Mouse (Mus musculus): ENCODE measurements around the gene Ube2r2.

Gene Ube2r2

DNA sequence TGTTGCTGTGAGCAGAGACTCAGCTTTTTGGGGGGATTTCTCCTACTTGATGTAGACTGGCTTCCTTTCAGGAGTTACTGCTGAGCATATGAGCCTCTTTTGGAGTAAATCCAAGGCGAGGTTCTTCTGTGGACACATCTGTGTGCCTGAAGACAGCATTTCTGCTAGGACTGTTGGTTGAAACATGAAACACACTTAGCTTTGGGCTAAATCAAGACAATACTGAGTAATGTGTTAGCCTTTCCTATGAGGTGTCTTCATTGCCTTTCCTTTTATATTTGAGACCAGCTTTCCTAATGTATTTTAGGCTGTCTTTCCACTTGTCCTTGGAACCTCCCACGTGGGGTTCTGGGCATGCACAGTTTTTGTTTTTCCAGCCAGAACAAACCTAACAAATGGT is 39.1 kb downstream of the Ube2r2 start:
- DNase-seq (ENCODE audit: extremely low spot score, low read depth, low spot score) = no peak

DNA sequence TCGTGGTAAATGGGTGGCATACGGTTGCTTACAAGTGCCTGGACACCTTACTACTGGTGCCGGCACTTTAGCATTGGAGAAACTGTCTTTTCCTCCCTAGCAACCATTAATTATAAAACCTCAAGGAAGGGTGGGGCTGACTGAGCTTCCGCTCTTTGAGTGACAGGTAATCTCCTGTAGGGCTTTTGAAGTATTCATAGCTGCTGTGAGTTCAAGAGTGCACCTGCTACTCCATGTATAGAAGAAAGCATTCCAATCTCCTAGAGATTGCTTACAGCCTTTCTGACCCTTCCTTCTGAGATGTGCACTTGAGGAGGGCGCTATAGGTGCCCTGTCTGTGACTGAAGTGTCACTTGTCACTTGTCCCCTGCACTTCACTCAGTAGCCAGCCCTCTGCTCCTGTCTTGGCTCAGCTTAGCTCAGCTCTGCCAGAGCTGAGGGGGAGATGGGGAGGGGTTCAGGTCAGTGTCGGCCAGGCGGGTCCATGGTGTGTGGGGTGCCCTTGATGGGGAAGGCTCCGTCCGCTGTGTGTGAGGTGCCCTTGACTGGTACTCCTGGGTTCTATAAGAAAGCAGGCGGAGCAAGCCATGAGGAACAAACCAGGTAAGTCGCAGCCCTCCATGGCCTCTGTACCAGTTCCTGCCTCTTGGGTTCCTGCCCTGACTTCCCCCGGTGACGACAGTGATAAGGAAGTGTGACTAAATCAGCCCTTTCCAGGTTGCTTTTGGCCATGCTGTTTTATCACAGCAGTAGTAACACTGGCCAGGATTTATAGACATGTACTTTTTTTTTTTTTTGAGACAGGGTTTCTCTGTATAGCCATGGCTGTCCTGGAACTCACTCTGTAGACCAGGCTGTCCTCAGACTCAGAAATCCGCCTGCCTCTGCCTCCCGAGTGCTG is 44.5 kb downstream of the Ube2r2 start:
- DNase-seq (ENCODE audit: extremely low spot score, low read depth, low spot score) = no peak

DNA sequence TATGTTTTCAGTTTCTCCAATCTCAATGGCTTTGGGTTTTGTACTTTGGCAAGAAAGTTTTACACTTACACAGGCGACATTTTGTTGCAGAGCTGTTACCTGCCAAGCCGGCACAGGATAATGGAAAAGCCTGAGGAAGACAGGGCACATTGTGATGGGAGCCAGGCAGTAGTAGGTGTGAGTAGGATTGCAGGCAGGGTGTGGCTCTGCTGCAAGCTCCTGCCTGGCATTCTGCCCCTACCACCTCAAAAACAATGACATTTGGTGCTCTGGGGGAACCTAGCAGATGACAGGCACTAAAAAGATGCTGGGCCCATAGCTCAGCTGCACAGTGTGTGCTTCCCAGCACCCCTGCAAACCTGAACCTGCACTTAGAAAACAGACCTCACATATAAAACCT is 54.3 kb downstream of the Ube2r2 start:
- DNase-seq (ENCODE audit: extremely low spot score, low read depth, low spot score) = no peak

DNA sequence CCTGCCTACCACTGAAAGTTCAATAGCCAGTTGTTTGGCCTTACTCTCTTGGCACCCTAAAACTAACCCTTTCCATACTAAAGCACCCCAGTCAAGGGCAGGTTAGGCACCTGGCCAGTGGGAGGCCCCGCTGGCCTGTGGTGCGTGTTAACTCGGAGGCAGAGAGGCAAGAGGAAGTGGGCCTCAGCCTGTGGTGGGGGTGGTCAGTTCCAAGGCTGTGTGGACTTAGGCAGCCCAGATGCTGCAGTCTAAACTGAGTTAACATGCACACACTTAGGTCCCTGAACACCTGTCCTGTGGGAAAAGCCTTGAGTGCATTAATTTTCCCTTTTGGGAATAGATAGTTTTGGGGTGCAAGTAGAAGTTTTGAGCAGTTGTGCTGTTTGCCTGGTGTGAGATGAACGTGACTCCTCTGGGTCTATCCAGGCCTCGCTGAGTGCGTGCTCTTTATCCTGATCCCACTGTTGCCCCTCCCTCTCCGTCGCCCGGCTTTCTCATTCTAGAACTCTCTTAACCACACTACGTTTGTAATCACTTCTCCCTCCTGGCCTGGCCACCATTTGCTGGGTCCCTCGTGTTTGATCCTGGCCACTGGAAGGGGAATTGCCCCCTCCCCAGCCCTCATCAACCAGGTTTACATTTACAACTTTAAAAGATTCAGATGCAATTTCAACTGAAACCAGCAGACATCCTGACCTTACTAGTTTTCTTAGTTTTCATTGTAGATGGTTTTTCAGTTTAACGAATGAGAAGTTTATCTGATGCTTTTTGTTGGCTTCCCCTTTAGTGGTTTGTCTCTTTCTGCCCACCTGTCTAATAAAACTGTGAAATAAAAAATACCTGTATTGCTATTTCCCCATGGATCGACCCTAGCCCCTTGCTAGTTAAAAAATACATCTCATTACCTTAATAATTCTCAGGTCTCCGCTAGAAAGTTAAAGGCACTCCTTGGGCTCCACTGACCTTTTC is 57.3 kb downstream of the Ube2r2 start:
- DNase-seq (ENCODE audit: extremely low spot score, low read depth, low spot score) = no peak

DNA sequence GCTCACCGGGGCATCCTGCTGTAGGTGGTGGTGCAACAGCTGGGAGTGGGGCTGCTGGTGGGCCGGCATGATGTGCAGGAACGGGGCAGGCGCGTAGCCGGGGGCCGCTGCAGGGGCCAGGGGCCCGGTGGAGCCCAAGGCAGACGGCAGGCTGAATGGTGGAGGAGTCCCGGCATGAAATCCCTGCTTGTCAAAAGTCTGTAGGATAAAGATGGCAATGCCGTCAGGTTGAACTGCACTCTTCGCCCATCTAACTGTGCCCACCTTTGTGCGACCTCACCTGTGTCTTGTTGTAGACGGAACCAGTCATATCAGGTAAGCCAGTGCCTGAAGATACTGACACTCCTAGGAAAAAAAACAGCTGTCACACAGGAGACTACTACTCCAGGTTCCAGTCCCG is 59.8 kb downstream of the Ube2r2 start:
- DNase-seq (ENCODE audit: extremely low spot score, low read depth, low spot score) = no peak

DNA sequence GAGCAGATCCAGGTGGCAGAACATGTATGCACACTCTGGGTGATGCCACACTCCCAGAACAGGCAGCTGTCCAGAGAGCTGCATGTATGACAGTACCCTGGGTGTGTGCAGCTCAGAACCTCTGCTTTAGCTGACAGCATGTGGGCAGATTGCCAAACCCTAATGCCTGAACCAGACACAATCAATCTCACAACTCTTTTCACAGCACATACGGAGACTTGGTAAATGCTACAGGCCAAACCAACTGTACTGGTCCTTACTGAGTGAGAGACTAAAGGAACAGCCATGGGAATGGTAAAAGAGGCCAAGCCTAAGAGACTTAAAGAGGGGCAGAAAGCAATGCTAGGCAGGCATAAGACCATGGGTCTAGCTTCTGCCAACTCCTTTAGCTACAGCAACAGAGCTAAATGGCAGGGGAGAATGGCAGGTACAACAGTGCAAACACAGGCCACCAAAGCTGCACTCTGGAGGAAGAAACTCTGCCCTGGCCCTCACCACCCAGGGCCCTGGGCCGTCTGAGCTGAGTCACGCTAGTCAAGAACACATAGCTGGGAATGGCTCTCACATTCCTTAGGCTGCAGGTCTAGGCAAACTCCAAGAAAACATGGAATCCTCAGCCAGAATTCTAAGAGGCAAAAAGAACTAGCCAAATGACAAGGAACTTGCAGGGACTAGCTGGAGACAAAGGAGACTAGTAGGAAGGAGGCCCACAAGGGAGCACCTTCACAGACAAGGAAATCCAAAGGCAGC is 61.5 kb downstream of the Ube2r2 start:
- DNase-seq (ENCODE audit: extremely low spot score, low read depth, low spot score) = no peak

DNA sequence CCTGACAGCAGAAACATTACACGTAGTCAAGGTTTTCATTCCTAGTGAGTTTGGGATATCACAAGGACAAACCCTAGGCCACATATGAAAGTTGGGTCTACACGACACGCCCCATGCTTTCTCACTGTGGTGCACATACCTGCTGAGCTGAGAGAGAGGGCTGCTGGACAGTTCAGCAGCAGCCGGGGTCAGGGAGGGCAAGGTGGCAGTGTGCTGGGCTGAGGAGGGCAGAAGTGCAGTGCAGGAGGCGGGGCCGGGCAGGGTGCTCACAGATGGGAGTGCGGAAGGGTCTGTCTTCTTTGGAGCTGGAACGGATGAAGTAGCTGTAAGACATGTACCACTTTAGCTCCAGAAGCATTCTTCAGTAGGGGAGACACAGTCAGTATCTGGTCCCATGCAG is 66.6 kb downstream of the Ube2r2 start:
- no peak for DNase-seq (ENCODE audit: extremely low spot score, low read depth, low spot score)

DNA sequence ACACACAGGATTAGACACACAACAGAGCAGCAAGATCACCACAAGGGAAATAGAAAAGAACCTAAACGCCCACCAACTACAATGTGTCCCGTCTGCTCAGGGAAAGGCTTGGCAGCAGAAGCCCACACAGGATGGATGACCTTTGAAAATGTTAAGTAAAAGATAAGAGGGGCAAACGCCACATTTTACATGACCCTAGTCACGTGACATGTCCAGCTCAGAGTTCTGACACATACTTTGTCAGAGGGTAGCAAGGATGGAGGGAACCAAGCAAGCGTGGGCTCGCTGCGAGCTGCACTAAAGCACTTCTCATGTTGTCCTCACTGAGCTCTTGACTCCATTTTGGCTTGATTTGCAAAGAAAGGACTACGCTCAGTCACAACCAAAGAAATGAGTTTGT is 70.2 kb downstream of the Ube2r2 start:
- no peak for DNase-seq (ENCODE audit: extremely low spot score, low read depth, low spot score)

DNA sequence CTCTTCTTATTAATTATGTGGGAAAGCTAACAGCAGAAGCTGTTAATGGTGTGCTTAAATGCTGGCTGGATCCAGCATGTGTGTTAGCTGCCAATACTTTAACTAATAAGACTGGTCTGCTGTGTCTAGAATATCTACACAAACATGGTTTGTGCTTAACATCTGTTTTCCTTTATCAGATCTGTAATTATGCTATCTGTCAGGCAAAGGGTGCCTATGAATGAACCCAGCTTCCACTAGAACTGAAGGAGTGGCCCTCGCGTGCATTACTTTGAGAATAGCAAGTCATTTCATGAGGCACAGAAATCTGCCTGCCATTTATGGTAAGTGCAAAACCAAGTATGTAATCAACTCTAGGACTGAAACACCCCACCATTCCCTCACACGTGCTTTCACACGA is 72.5 kb downstream of the Ube2r2 start:
- DNase-seq (ENCODE audit: extremely low spot score, low read depth, low spot score) = no peak

DNA sequence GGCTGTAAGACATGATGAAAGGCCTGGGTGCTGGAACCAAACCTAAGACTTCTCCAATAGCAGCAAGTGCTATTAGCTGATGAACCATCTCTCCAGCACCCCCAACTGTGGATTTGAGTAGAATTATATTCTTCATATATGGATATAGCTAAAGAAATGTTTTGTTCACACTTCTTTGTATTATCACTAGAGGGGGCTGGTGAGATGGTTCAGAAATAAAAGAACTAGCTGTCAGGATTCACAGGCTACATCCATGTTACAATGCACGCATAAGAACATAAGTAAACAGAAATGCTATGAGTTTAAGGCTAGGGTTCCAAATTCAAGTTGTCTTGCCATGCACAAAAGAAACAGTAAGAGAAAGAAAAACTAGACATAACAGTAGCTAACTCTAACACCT is 89.9 kb downstream of the Ube2r2 start:
- DNase-seq (ENCODE audit: extremely low spot score, low read depth, low spot score) = no peak

DNA sequence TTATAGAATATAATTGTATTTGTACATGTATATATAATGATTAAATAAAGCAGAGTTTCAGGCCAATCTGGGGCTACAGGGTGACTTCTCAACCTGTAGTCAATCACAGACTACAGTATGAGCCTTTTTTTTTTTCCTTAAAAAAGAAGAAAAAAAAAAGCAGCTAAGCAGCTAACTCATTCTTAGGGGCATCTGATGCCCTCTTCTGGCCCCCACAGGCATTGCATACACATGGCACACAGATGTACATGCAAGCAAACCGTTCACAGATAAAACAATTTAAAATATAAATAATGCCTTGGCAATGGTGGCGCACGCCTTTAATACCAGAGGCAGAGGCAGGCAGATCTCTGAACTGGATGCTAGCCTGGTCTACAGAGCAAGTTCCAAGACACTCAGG is 90.8 kb downstream of the Ube2r2 start:
- peak; percentile 16 for DNase-seq (ENCODE audit: extremely low spot score, low read depth, low spot score)

DNA sequence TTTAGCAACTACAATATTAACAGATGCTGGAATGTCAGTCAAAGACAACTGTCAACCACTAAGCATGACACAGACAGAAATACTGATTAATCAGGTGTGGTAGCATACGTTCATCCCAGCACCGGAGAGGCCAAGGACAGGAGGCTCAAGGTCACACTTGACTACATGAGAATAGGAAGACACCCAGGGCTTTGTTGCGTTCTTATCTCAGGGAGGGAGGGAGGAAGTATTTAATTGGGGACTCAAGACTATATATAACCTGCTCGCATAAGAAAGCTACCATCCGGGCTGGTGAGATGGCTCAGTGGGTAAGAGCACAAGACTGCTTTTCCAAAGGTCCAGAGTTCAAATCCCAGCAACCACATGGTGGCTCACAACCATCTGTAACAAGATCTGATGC is 100.1 kb downstream of the Ube2r2 start:
- no peak for DNase-seq (ENCODE audit: extremely low spot score, low read depth, low spot score)

DNA sequence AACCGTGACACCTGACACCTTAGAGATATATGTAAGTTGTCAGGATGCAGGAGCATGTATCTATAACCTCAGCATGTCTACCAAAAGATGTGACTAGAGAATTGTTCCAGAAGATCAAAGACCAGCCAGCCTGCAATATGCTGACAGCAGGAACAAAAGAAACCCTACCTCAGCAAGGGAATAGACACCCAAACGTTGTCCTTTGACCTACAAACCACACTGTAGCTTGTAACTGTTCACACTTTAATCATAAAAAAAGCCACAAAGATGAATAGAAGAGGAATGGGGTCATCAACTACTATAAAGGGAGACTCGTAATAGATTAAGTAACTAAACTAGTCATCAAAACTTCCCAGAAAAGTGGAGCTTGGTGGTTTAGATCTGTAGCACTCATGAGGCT is 105.4 kb downstream of the Ube2r2 start:
- DNase-seq (ENCODE audit: extremely low spot score, low read depth, low spot score) = no peak

Data from hindlimb bud, embryonic 11.5 days (tissue).